Mouse (Mus musculus): ENCODE results near the gene Spock1. TPM values are rescaled to one million over a fixed set of nuclear protein-coding genes. Genes with fewer than 3 reads are reported as not detected.
A peak's percentile ranks its signal among the peaks of the same experiment; 100 is the strongest.

Gene Spock1
- polyA plus RNA-seq, 1 experiment from 2014 or later: 10.6 TPM

DNA sequence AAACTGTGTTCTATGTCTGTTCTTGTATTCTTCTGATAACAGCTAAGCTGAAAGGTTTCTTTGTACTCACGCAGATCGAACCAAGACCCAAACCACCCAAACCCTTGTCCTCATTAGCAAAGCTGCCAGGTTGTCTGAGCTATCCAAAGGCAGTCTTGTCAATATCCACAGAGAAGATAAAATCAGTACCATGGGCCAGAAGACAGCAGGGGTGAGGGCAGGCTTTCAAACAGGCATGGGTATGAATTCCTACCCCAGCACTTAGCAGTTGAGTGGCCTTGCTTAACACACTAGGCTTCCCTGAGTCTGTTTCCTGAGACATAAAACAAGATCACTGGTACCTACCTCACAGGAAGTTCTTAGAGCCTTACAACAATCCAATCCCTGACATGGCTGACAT, 205.2 kb downstream of the Spock1 start:
- H3K36me3 ChIP-seq (ENCODE audit: control insufficient read depth, insufficient read depth, low read length): no peaks in the 10 kb centered on the region
- no peak overlapping the region for H3K27ac ChIP-seq (ENCODE audit: low read length)
- ATAC-seq (ENCODE audit: insufficient number of reproducible peaks, insufficient read depth, low FRiP score, low read depth): no peak
- WGBS: 79% methylated on average over 2 of the region's 2 CpGs
- no peaks in the 10 kb centered on the region for H3K27me3 ChIP-seq (ENCODE audit: control insufficient read depth, insufficient read depth, low read length)
- no peaks in the 10 kb centered on the region for H3K4me1 ChIP-seq (ENCODE audit: control insufficient read depth, insufficient read depth, low read length)
- H3K4me3 ChIP-seq (ENCODE audit: low read depth, low read length): no peak overlapping the region
- no peak overlapping the region for H3K4me2 ChIP-seq (replicated peaks; ENCODE audit: low read depth, low read length)
- H3K9me3 ChIP-seq (ENCODE audit: control insufficient read depth, low read depth, low read length): no peaks in the 10 kb centered on the region
- H3K9ac ChIP-seq (replicated peaks; ENCODE audit: low read depth, low read length): no peak overlapping the region

DNA sequence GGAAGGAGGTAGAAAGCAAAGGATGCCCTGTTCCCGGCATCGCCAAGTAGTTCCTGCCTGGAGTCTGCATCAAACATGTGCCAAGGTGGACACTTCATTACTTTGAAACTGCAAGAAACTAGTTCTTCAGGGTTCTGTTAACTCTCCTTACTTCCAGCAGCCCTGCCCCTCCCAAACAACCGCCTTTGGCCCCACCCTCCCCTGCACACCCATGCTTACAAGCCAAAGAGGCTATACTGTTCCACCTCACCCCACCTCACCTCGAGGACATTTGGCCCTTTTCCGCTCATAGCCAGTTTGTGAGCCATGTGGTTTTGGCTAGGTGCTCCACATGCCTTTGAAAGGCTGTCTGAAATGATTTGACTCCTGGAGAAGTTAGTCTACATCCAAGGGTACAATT, 211.4 kb downstream of the Spock1 start:
- Histone ChIP-seq H3K36me3 (ENCODE audit: control insufficient read depth, insufficient read depth, low read length) (no peaks in the 10 kb centered on the region), H3K9ac (replicated peaks; ENCODE audit: low read depth, low read length) (no peak overlapping the region)
- ATAC-seq (ENCODE audit: insufficient number of reproducible peaks, insufficient read depth, low FRiP score, low read depth): no peak

DNA sequence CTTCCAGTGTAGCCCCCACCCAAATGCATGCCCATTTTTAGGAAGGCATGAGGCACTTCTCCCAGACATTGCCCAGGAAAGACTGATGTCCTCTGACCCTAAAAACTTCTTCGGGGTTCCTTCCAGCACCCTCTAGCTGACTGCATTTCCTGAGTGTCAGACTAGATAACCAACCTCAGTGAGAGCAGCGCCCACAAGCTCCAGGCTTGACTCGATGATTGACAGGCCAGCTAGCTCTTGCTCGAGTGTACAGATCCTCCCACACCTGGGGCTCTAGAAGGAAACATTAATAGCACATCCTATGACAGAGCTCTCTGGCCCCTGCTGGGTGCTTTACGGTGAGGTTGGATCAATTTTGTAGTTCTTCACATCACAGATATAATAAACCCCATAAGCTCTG, 219.2 kb downstream of the Spock1 start:
- no peak for ATAC-seq (ENCODE audit: insufficient number of reproducible peaks, insufficient read depth, low FRiP score, low read depth)
- H3K9ac ChIP-seq (replicated peaks; ENCODE audit: low read depth, low read length): no peak overlapping the region
- H3K27ac ChIP-seq (ENCODE audit: low read length): no peak overlapping the region
- no peak overlapping the region for H3K4me2 ChIP-seq (replicated peaks; ENCODE audit: low read depth, low read length)
- no peaks in the 10 kb centered on the region for H3K36me3 ChIP-seq (ENCODE audit: control insufficient read depth, insufficient read depth, low read length)
- 71% methylated on average over 5 of the region's 5 CpGs for WGBS
- no peak overlapping the region for H3K4me3 ChIP-seq (ENCODE audit: low read depth, low read length)
- H3K27me3 ChIP-seq (ENCODE audit: control insufficient read depth, insufficient read depth, low read length): no peaks in the 10 kb centered on the region
- H3K9me3 ChIP-seq (ENCODE audit: control insufficient read depth, low read depth, low read length): no peaks in the 10 kb centered on the region
- H3K4me1 ChIP-seq (ENCODE audit: control insufficient read depth, insufficient read depth, low read length): no peaks in the 10 kb centered on the region

More for the DNA sequence above, 211.4 kb downstream of the Spock1 start:
- Histone ChIP-seq H3K9me3 (ENCODE audit: control insufficient read depth, low read depth, low read length) (no peaks in the 10 kb centered on the region), H3K4me2 (replicated peaks; ENCODE audit: low read depth, low read length) (no peak overlapping the region), H3K4me3 (ENCODE audit: low read depth, low read length) (no peak overlapping the region), H3K27me3 (ENCODE audit: control insufficient read depth, insufficient read depth, low read length) (no peaks in the 10 kb centered on the region), H3K4me1 (ENCODE audit: control insufficient read depth, insufficient read depth, low read length) (no peaks in the 10 kb centered on the region), H3K27ac (ENCODE audit: low read length) (no peak overlapping the region)
- 66% methylated on average over 5 of the region's 5 CpGs for whole genome bisulfite sequencing

DNA sequence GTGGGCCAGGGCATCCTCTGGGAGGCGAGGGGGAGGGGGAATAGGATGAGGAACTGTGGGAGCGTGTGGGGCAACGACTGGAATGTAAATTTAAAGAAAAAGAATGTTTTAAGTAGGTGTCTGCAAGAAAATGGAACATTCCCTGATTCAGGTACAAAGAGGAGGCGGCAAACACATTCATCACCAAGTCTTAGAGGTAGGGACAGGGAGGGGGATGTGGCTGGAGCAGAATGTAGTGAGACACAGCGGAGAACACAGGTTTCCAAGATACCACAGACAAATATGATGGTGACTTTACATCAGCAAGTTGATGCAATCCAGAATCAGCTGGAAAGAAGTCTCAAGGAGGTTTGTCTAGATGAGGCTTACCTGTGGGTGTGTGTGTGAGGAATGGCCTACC, 221.7 kb downstream of the Spock1 start:
- no peak for ATAC-seq (ENCODE audit: insufficient number of reproducible peaks, insufficient read depth, low FRiP score, low read depth)
- H3K27ac ChIP-seq (ENCODE audit: low read length): no peak overlapping the region
- H3K36me3 ChIP-seq (ENCODE audit: control insufficient read depth, insufficient read depth, low read length): no peaks in the 10 kb centered on the region
- no peaks in the 10 kb centered on the region for H3K9me3 ChIP-seq (ENCODE audit: control insufficient read depth, low read depth, low read length)
- no peak overlapping the region for H3K9ac ChIP-seq (replicated peaks; ENCODE audit: low read depth, low read length)
- H3K4me2 ChIP-seq (replicated peaks; ENCODE audit: low read depth, low read length): no peak overlapping the region
- no peaks in the 10 kb centered on the region for H3K27me3 ChIP-seq (ENCODE audit: control insufficient read depth, insufficient read depth, low read length)
- WGBS: 51% methylated on average over 5 of the region's 5 CpGs
- no peaks in the 10 kb centered on the region for H3K4me1 ChIP-seq (ENCODE audit: control insufficient read depth, insufficient read depth, low read length)
- no peak overlapping the region for H3K4me3 ChIP-seq (ENCODE audit: low read depth, low read length)

DNA sequence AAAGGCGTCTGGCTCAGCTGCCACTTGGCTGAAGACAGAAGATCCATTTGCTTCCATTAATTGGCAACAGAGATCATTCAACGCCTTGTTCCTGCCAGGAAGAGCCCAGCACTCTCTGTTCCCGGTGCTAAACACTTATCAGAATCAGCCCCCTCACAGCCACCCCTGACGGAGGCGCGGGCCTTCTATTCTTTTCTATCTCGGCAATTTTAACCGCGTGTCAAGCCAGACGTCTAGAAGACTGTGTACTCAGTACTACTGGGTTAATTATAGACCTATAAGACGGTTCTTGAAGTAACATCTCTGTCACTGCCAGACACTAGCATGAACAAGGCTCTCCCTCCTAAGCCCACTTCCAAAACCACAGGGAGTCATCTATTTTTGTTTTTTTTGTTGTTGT, 222.9 kb downstream of the Spock1 start:
- no peaks in the 10 kb centered on the region for H3K4me1 ChIP-seq (ENCODE audit: control insufficient read depth, insufficient read depth, low read length)
- no peaks in the 10 kb centered on the region for H3K36me3 ChIP-seq (ENCODE audit: control insufficient read depth, insufficient read depth, low read length)
- no peak overlapping the region for H3K4me3 ChIP-seq (ENCODE audit: low read depth, low read length)
- ATAC-seq (ENCODE audit: insufficient number of reproducible peaks, insufficient read depth, low FRiP score, low read depth): no peak
- no peaks in the 10 kb centered on the region for H3K9me3 ChIP-seq (ENCODE audit: control insufficient read depth, low read depth, low read length)
- WGBS: 65% methylated on average over 11 of the region's 11 CpGs
- no peak overlapping the region for H3K27ac ChIP-seq (ENCODE audit: low read length)
- no peak overlapping the region for H3K9ac ChIP-seq (replicated peaks; ENCODE audit: low read depth, low read length)
- H3K27me3 ChIP-seq (ENCODE audit: control insufficient read depth, insufficient read depth, low read length): no peaks in the 10 kb centered on the region
- no peak overlapping the region for H3K4me2 ChIP-seq (replicated peaks; ENCODE audit: low read depth, low read length)

DNA sequence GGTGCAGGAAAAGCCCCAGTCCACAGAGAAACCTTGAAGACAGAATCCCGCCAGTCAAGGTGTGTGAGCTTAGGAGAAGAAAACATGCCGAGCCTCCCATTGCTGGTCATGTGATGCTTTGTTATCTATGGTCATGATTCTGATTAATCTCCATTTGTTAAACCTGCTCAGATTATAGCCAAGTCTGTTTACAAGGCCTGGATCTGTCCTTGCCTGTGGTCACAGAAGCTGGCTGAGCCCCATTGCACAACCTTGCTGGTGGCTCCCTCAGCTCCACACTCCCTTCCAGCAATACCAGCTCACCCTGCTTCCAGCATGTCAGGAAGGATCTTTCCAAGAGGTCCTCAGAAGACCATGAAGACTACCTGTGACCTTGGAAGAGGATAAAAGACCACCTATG, 228.5 kb downstream of the Spock1 start:
- H3K36me3 ChIP-seq (ENCODE audit: control insufficient read depth, insufficient read depth, low read length): no peaks in the 10 kb centered on the region
- H3K9ac ChIP-seq (replicated peaks; ENCODE audit: low read depth, low read length): no peak overlapping the region
- H3K4me3 ChIP-seq (ENCODE audit: low read depth, low read length): no peak overlapping the region
- 64% methylated on average over 2 of the region's 2 CpGs for WGBS
- H3K27me3 ChIP-seq (ENCODE audit: control insufficient read depth, insufficient read depth, low read length): no peaks in the 10 kb centered on the region
- ATAC-seq (ENCODE audit: insufficient number of reproducible peaks, insufficient read depth, low FRiP score, low read depth): no peak
- no peak overlapping the region for H3K4me2 ChIP-seq (replicated peaks; ENCODE audit: low read depth, low read length)
- H3K9me3 ChIP-seq (ENCODE audit: control insufficient read depth, low read depth, low read length): no peaks in the 10 kb centered on the region
- H3K27ac ChIP-seq (ENCODE audit: low read length): no peak overlapping the region
- no peaks in the 10 kb centered on the region for H3K4me1 ChIP-seq (ENCODE audit: control insufficient read depth, insufficient read depth, low read length)

DNA sequence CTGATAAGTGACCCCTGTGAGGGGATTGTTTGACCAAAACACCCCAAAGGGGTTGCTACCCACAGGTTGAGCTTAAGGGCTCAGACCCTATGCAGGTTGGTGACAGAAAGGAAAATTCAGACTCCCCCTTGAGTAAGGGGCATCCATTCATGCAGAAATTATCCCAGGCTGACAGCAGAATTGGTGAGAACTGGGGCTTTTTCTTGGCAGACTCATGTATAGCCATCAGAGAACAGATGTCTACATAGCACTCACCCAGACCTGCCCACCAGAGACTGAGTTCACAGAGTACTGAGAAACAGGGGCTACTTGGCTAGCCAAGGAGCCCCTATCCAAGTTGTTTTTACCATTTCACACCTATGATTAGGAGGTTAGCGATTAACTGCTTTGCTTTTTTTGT, 231.3 kb downstream of the Spock1 start:
- H3K4me1 ChIP-seq (ENCODE audit: control insufficient read depth, insufficient read depth, low read length): no peaks in the 10 kb centered on the region
- 84% methylated on average over 1 of the region's 1 CpGs for WGBS
- no peak for ATAC-seq (ENCODE audit: insufficient number of reproducible peaks, insufficient read depth, low FRiP score, low read depth)
- no peak overlapping the region for H3K4me2 ChIP-seq (replicated peaks; ENCODE audit: low read depth, low read length)
- H3K27me3 ChIP-seq (ENCODE audit: control insufficient read depth, insufficient read depth, low read length): no peaks in the 10 kb centered on the region
- no peak overlapping the region for H3K27ac ChIP-seq (ENCODE audit: low read length)
- H3K9ac ChIP-seq (replicated peaks; ENCODE audit: low read depth, low read length): no peak overlapping the region
- no peaks in the 10 kb centered on the region for H3K36me3 ChIP-seq (ENCODE audit: control insufficient read depth, insufficient read depth, low read length)
- no peak overlapping the region for H3K4me3 ChIP-seq (ENCODE audit: low read depth, low read length)
- H3K9me3 ChIP-seq (ENCODE audit: control insufficient read depth, low read depth, low read length): no peaks in the 10 kb centered on the region

DNA sequence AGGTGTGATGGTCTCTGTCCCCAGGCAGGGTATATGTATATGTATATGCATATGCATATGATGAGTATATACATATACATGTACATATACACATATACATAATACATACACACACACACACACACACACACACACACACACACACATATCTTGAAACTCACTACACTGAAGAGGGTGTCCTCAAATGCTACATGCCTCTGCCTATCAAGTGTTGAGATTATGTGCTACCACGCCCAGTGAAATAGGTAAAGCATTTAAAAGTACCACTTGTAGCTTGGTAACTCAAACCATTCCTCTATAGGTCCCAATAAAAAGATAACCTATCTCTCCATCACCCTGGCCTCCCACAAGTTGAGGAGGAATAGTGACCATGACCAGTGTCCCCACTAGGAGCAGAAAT, 234.7 kb downstream of the Spock1 start:
- H3K4me3 ChIP-seq (ENCODE audit: low read depth, low read length): no peak overlapping the region
- no peak overlapping the region for H3K4me2 ChIP-seq (replicated peaks; ENCODE audit: low read depth, low read length)
- H3K9me3 ChIP-seq (ENCODE audit: control insufficient read depth, low read depth, low read length): no peaks in the 10 kb centered on the region
- WGBS: 84% methylated on average over 1 of the region's 1 CpGs
- H3K4me1 ChIP-seq (ENCODE audit: control insufficient read depth, insufficient read depth, low read length): no peaks in the 10 kb centered on the region
- no peaks in the 10 kb centered on the region for H3K36me3 ChIP-seq (ENCODE audit: control insufficient read depth, insufficient read depth, low read length)
- 0 out of 2 replicates have a peak, but pooled peaks have one; percentile 14 for ATAC-seq (ENCODE audit: insufficient number of reproducible peaks, insufficient read depth, low FRiP score, low read depth)
- H3K9ac ChIP-seq (replicated peaks; ENCODE audit: low read depth, low read length): no peak overlapping the region
- H3K27me3 ChIP-seq (ENCODE audit: control insufficient read depth, insufficient read depth, low read length): no peaks in the 10 kb centered on the region
- H3K27ac ChIP-seq (ENCODE audit: low read length): no peak overlapping the region

DNA sequence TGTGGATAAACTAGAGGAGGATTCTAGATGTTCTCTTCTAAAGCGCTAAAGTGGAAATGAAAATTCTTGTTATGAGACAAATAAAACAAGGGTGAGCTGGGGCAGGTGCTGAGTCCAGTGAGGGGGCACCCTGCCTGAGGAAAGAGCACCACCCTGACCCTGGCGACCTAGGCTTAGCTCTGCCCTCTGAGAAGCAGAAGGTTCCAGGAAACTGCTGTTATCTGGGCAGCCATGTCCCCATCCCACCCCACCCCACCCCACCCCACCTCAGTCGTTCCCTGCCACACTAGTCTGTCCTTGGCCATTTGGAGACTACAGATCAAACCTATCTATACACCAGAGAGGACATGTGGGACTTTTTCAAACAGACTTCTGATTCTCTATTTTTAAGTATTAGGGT, 235.4 kb downstream of the Spock1 start:
- ATAC-seq (ENCODE audit: insufficient number of reproducible peaks, insufficient read depth, low FRiP score, low read depth): peak; percentile 82; the same call in 1 of the 2 replicates
- no peak overlapping the region for H3K4me2 ChIP-seq (replicated peaks; ENCODE audit: low read depth, low read length)
- H3K36me3 ChIP-seq (ENCODE audit: control insufficient read depth, insufficient read depth, low read length): no peaks in the 10 kb centered on the region
- no peaks in the 10 kb centered on the region for H3K4me1 ChIP-seq (ENCODE audit: control insufficient read depth, insufficient read depth, low read length)
- H3K4me3 ChIP-seq (ENCODE audit: low read depth, low read length): no peak overlapping the region
- H3K9ac ChIP-seq (replicated peaks; ENCODE audit: low read depth, low read length): no peak overlapping the region
- WGBS: 77% methylated on average over 3 of the region's 3 CpGs
- no peak overlapping the region for H3K27ac ChIP-seq (ENCODE audit: low read length)
- no peaks in the 10 kb centered on the region for H3K9me3 ChIP-seq (ENCODE audit: control insufficient read depth, low read depth, low read length)
- H3K27me3 ChIP-seq (ENCODE audit: control insufficient read depth, insufficient read depth, low read length): no peaks in the 10 kb centered on the region

Measured in stomach, embryonic 14.5 days (tissue).